Mouse (Mus musculus) liver, adult (tissue): ENCODE results near the gene Fuca1.

Experiments
- GATA4 ChIP-seq: IDR thresholded peaks from 2 replicates; pipeline ENCODE4 v1.6.1; 2014; ENCODE audit warnings: mild to moderate bottlenecking, low read length; ENCODE audit not compliant: insufficient replicate concordance

Gene Fuca1

GRCm38 (mm10) chr4:135920304-135921241 is at the start of gene Fuca1:
TSS of gene Fuca1 (plus strand) at chr4:135920735.
- TF ChIP-seq GATA4 = no peak

- no peak for TF ChIP-seq GATA4
Observed at GRCm38 (mm10) chr4:135872015-135872414, 48.5 kb upstream of the Fuca1 start.

- TF ChIP-seq GATA4 = no peak
Observed at GRCm38 (mm10) chr4:135872589-135873391, 47.7 kb upstream of the Fuca1 start.

GRCm38 (mm10) chr4:135873526-135874202 is 46.9 kb upstream of the Fuca1 start, which contains the start of gene Pnrc2:
TSS of gene Pnrc2 (minus strand) at chr4:135873850.
- TF ChIP-seq GATA4 = no peak

- no peak for TF ChIP-seq GATA4
Observed at GRCm38 (mm10) chr4:135874564-135875535, 45.7 kb upstream of the Fuca1 start.

- TF ChIP-seq GATA4 = no peak
Observed at GRCm38 (mm10) chr4:135875546-135875945, 45.0 kb upstream of the Fuca1 start.

GRCm38 (mm10) chr4:135875991-135876582 is 44.4 kb upstream of the Fuca1 start:
- no peak for TF ChIP-seq GATA4

- no peak for TF ChIP-seq GATA4
Observed at GRCm38 (mm10) chr4:135876583-135877020, 43.9 kb upstream of the Fuca1 start.

GRCm38 (mm10) chr4:135877742-135878141 is 42.8 kb upstream of the Fuca1 start:
- no peak for TF ChIP-seq GATA4

- TF ChIP-seq GATA4 = no peak
Observed at GRCm38 (mm10) chr4:135879021-135879420, 41.5 kb upstream of the Fuca1 start.

- no peak for TF ChIP-seq GATA4
Observed at GRCm38 (mm10) chr4:135880018-135880417, 40.5 kb upstream of the Fuca1 start.

GRCm38 (mm10) chr4:135880576-135880975 is 40.0 kb upstream of the Fuca1 start:
- no peak for TF ChIP-seq GATA4

- TF ChIP-seq GATA4 = no peak
Observed at GRCm38 (mm10) chr4:135882023-135882422, 38.5 kb upstream of the Fuca1 start.
